In genomic region chr7:44531946-44532732, GRCm38 (mm10) we compare ENCODE assay signal across 26 mouse cellular contexts. TPM values are rescaled to one million over a fixed set of nuclear protein-coding genes. Genes with fewer than 3 reads are reported as not detected.
DNase-seq lines count a peak whose midpoint lies in the region; ATAC-seq and TF ChIP-seq lines count a peak whose summit lies in the region.
"Had no signal": no experiment of that assay in that cellular context is flagged by ENCODE, and none has a peak within 500 bp of the region (broad histone marks: within the 10 kb centered on the region; RNA-seq: fewer than 3 reads in every experiment).

Spib (minus strand) TSS chr7:44532071.

- TF ChIP-seq CTCF in bone marrow, adult 2 months (IDR thresholded peaks at IDR 0.05; ENCODE audit: control insufficient read depth, insufficient read depth, low read length): no peak
- TF ChIP-seq CTCF in forebrain, postnatal 0 days (IDR thresholded peaks at IDR 0.05; ENCODE audit: low read depth): no peak

- H3K27me3 ChIP-seq in embryonic facial prominence, embryonic 12.5 days: peaks cover 23% of the 10 kb centered on the region
- H3K27me3 ChIP-seq in embryonic facial prominence, embryonic 10.5 days (replicated peaks; ENCODE audit: low read depth, poor library complexity, severe bottlenecking): peaks cover 28% of the 10 kb centered on the region
- no peaks in the 10 kb centered on the region for H3K27me3 ChIP-seq in forebrain, postnatal 0 days (ENCODE audit: insufficient read depth, low read length)
- H3K27me3 ChIP-seq: forebrain, embryonic 15.5 days; intestine, embryonic 15.5 days; stomach, embryonic 15.5 days had no signal

- H3K4me3 ChIP-seq in embryonic facial prominence, embryonic 12.5 days: no peak within 1 kb of the TSS
- no peak within 1 kb of the TSS for H3K4me3 ChIP-seq in embryonic facial prominence, embryonic 10.5 days
- H3K4me3 ChIP-seq in bone marrow, adult 2 months (replicated peaks; ENCODE audit: control insufficient read depth, low read depth, low read length): peak within 1 kb of the TSS; percentile 67
- H3K4me3 ChIP-seq in forebrain, postnatal 0 days (ENCODE audit: low read depth, low read length): no peak within 1 kb of the TSS
- H3K4me3 ChIP-seq: forebrain, embryonic 15.5 days; heart, embryonic 10.5 days; hindbrain, embryonic 13.5 days; intestine, embryonic 15.5 days; kidney, embryonic 15.5 days; limb, embryonic 15.5 days; megakaryocyte, embryonic 14.5 days; stomach, embryonic 15.5 days had no signal

- H3K9ac ChIP-seq in embryonic facial prominence, embryonic 12.5 days: 0 out of 2 replicates have a peak within 1 kb of the TSS, but pooled peaks have one; percentile 24
- no peak within 1 kb of the TSS for H3K9ac ChIP-seq in forebrain, postnatal 0 days
- H3K9ac ChIP-seq: forebrain, embryonic 15.5 days; hindbrain, embryonic 13.5 days; intestine, embryonic 15.5 days; kidney, embryonic 15.5 days; limb, embryonic 15.5 days; stomach, embryonic 15.5 days had no signal

- no peak for ATAC-seq in embryonic facial prominence, embryonic 12.5 days (ENCODE audit: insufficient number of reproducible peaks, insufficient read depth, low FRiP score, low TSS enrichment)
- ATAC-seq in forebrain, postnatal 0 days: no peak
- ATAC-seq: forebrain, embryonic 15.5 days; midbrain, embryonic 16.5 days had no signal

- H3K4me1 ChIP-seq in embryonic facial prominence, embryonic 12.5 days: 0 out of 2 replicates have a peak, but pooled peaks cover 5% of the 10 kb centered on the region
- peaks cover 8% of the 10 kb centered on the region for H3K4me1 ChIP-seq in embryonic facial prominence, embryonic 10.5 days
- peaks cover 3% of the 10 kb centered on the region for H3K4me1 ChIP-seq in bone marrow, adult 2 months (ENCODE audit: control insufficient read depth, insufficient read depth, low read length)
- 0 out of 2 replicates have a peak, but pooled peaks cover 3% of the 10 kb centered on the region for H3K4me1 ChIP-seq in forebrain, postnatal 0 days (ENCODE audit: insufficient read depth)
- H3K4me1 ChIP-seq: stomach, embryonic 15.5 days had no signal

- H3K27ac ChIP-seq in embryonic facial prominence, embryonic 12.5 days: no peak within 1 kb of the TSS
- no peak within 1 kb of the TSS for H3K27ac ChIP-seq in embryonic facial prominence, embryonic 10.5 days (replicated peaks)
- peak within 1 kb of the TSS; percentile 84 for H3K27ac ChIP-seq in bone marrow, adult 2 months (ENCODE audit: control insufficient read depth, insufficient read depth, low read depth, low read length, poor library complexity)
- no peak within 1 kb of the TSS for H3K27ac ChIP-seq in forebrain, postnatal 0 days (ENCODE audit: low read depth, low read length)
- H3K27ac ChIP-seq: forebrain, embryonic 15.5 days; heart, embryonic 10.5 days; hindbrain, embryonic 13.5 days; intestine, embryonic 15.5 days; kidney, embryonic 15.5 days; limb, embryonic 15.5 days; stomach, embryonic 15.5 days had no signal

- 77% methylated on average over 4 of the region's 4 CpGs for WGBS in embryonic facial prominence, embryonic 12.5 days
- 81% methylated on average over 4 of the region's 4 CpGs for WGBS in embryonic facial prominence, embryonic 10.5 days
- WGBS in bone marrow, adult 2 months: 79% methylated on average over 4 of the region's 4 CpGs
- WGBS in forebrain, postnatal 0 days: 79% methylated on average over 4 of the region's 4 CpGs

- H3K4me2 ChIP-seq in embryonic facial prominence, embryonic 12.5 days (replicated peaks): no peak within 1 kb of the TSS
- H3K4me2 ChIP-seq in forebrain, postnatal 0 days (ENCODE audit: low read depth): no peak within 1 kb of the TSS
- H3K4me2 ChIP-seq: forebrain, embryonic 15.5 days; hindbrain, embryonic 13.5 days; intestine, embryonic 15.5 days; kidney, embryonic 15.5 days; limb, embryonic 15.5 days; stomach, embryonic 15.5 days had no signal

- H3K36me3 ChIP-seq in embryonic facial prominence, embryonic 12.5 days: peaks cover 49% of the 10 kb centered on the region
- peaks cover 52% of the 10 kb centered on the region for H3K36me3 ChIP-seq in embryonic facial prominence, embryonic 10.5 days (replicated peaks)
- 0 out of 2 replicates have a peak, but pooled peaks cover 3% of the 10 kb centered on the region for H3K36me3 ChIP-seq in forebrain, postnatal 0 days (ENCODE audit: insufficient read depth)
- H3K36me3 ChIP-seq: forebrain, embryonic 15.5 days had no signal

- no peaks in the 10 kb centered on the region for H3K9me3 ChIP-seq in embryonic facial prominence, embryonic 12.5 days
- no peaks in the 10 kb centered on the region for H3K9me3 ChIP-seq in embryonic facial prominence, embryonic 10.5 days
- no peaks in the 10 kb centered on the region for H3K9me3 ChIP-seq in forebrain, postnatal 0 days (ENCODE audit: low read length)
- H3K9me3 ChIP-seq: forebrain, embryonic 15.5 days; heart, embryonic 10.5 days; hindbrain, embryonic 13.5 days; intestine, embryonic 15.5 days; kidney, embryonic 15.5 days; limb, embryonic 15.5 days; megakaryocyte, embryonic 14.5 days; stomach, embryonic 15.5 days had no signal

- 0 out of 2 replicates have a peak, but pooled peaks have one; percentile 26 for TF ChIP-seq POLR2A in bone marrow, adult 2 months (IDR thresholded peaks at IDR 0.05; ENCODE audit: borderline replicate concordance, control insufficient read depth, low read depth, low read length)

- DNase-seq in embryonic facial prominence, embryonic 10.5 days (ENCODE audit: low spot score): no peak
- DNase-seq in spleen, adult 18-20 months: peak; percentile 72 to 74
- no peak for DNase-seq in spleen, postnatal 14 days (ENCODE audit: low spot score in 2 of 2)
- peak; percentile 86 for DNase-seq in spleen, postnatal 36 days (ENCODE audit: low spot score in 2 of 2)
- no peak for DNase-seq in forebrain, postnatal 0 days
- no peak for DNase-seq in gastrocnemius, postnatal 25 days
- DNase-seq: adrenal gland, postnatal 25 days; cerebellum, adult 2 months; heart, postnatal 14 days; kidney, postnatal 4 days; lung, postnatal 14 days; right cerebral cortex, postnatal 25 days; thymus, adult 18-20 months had no signal

RNA-seq across cellular contexts. Expression of gene Spib, which starts in this region (rescaled TPM):
- polyA plus RNA-seq in embryonic facial prominence, embryonic 12.5 days (2016; fragmentation: Nextera tagmentation; extraction: Ambion mirVana): 0.10 TPM in 1 of 2 replicates, not detected in the other
- not detected in 2 replicates for polyA plus RNA-seq in embryonic facial prominence, embryonic 10.5 days (2016; fragmentation: Nextera tagmentation; extraction: Ambion mirVana)
- polyA plus RNA-seq in bone marrow, adult 2 months (2011; ENCODE audit: insufficient read depth, insufficient read length, low replicate concordance, missing spikeins): 25.0 and 55.6 TPM in 2 replicates
- total RNA-seq in forebrain, postnatal 0 days (2014; rRNA removed): 0.05 TPM in 1 of 2 replicates, not detected in the other
- polyA plus RNA-seq in forebrain, postnatal 0 days (2015; fragmentation: Nextera tagmentation; extraction: Ambion mirVana): not detected in 2 replicates
- under 1 TPM in 1 of 2 experiments, not detected in 1; 0.24 TPM for total RNA-seq in gastrocnemius, postnatal 25 days (2021)
- total RNA-seq: common myeloid progenitor, adult 5-6 weeks had no signal
- polyA plus RNA-seq: embryonic facial prominence, embryonic 11.5 days; forebrain, embryonic 15.5 days; hindbrain, embryonic 13.5 days; midbrain, embryonic 16.5 days had no signal

Comparison
In these comparisons a context has a peak if more than half of its experiments do, and no peak if none do; other contexts are left out.
1. RNA of gene Spib (polyA plus RNA-seq): 25.0 to 55.6 TPM in bone marrow, adult 2 months; 0.10 TPM in embryonic facial prominence, embryonic 12.5 days, not detected in embryonic facial prominence, embryonic 10.5 days and not detected in forebrain, postnatal 0 days; every median in the first group is over 10 times any median in the second.
2. DNase-seq: peak in spleen, adult 18-20 months (2 of 2) and spleen, postnatal 36 days (2 of 2); none in embryonic facial prominence, embryonic 10.5 days (single experiment), spleen, postnatal 14 days (0 of 2), forebrain, postnatal 0 days (single experiment) and gastrocnemius, postnatal 25 days (single experiment).